Mouse (Mus musculus) stomach, postnatal 0 days (tissue): ENCODE results near the gene Auh. TPM values are rescaled to one million over a fixed set of nuclear protein-coding genes. Genes with fewer than 3 reads are reported as not detected.

ENCODE experiments used
- ATAC-seq: fragments of 200-750 bp; cut with Nextera tagmentation; 2 replicates; pipeline ENCODE4 v1.8.0; 2017; ENCODE audit not compliant: low FRiP score, low TSS enrichment
- DNase-seq: peaks from one replicate; pipeline ENCODE4 v3.0.0-alpha.2; 2016; ENCODE audit warnings: low spot score
- H3K27ac ChIP-seq: fragments of 300-500 bp; sonication (generic); replicated peaks from 2 replicates; pipeline ENCODE4 v1.5.1; 2014; ENCODE audit warnings: mild to moderate bottlenecking, control low read depth
- H3K27me3 ChIP-seq: fragments of 300-500 bp; sonication (generic); 2 replicates; pipeline ENCODE4 v1.6.1; 2014; ENCODE audit warnings: low read length; ENCODE audit not compliant: control insufficient read depth, insufficient read depth
- H3K36me3 ChIP-seq: fragments of 300-500 bp; sonication (generic); 2 replicates; pipeline ENCODE4 v1.6.1; 2014; ENCODE audit warnings: low read length, mixed read lengths; ENCODE audit not compliant: control insufficient read depth, insufficient read depth
- H3K4me1 ChIP-seq: fragments of 300-500 bp; sonication (generic); replicated peaks from 2 replicates; pipeline ENCODE4 v1.6.1; 2014; ENCODE audit warnings: antibody characterized with exemption; ENCODE audit not compliant: control insufficient read depth, insufficient read depth
- H3K4me2 ChIP-seq: fragments of 300-500 bp; sonication (generic); replicated peaks from 2 replicates; pipeline ENCODE4 v1.6.1; 2014; ENCODE audit warnings: low read depth, mild to moderate bottlenecking, control low read depth, moderate library complexity
- H3K4me3 ChIP-seq: fragments of 300-500 bp; sonication (generic); 2 replicates; pipeline ENCODE4 v1.5.1; 2014; ENCODE audit warnings: low read depth, low read length, control low read depth
- H3K9ac ChIP-seq: fragments of 300-500 bp; sonication (generic); 2 replicates; pipeline ENCODE4 v1.6.1; 2014; ENCODE audit warnings: mild to moderate bottlenecking, low read length, control low read depth, mixed read lengths
- H3K9me3 ChIP-seq: fragments of 300-500 bp; sonication (generic); 2 replicates; pipeline ENCODE4 v1.6.1; 2016; ENCODE audit warnings: low read length; ENCODE audit not compliant: control insufficient read depth
- CTCF ChIP-seq: IDR thresholded peaks from 2 replicates; pipeline ENCODE4 v1.5.1; 2016; ENCODE audit warnings: antibody characterized with exemption, low read depth, mild to moderate bottlenecking, moderate library complexity
- EP300 ChIP-seq: optimal IDR thresholded peaks from 2 replicates; pipeline ENCODE3; 2016; ENCODE audit warnings: antibody characterized with exemption
- WGBS: fragments of 180-500 bp; shearing (Covaris S2); extraction: QIAGEN DNeasy Blood & Tissue Kit; methylation state at CpG from one replicate; pipeline ENCODE4 v1.1.7; 2014; 5-methylcytosine and 5-hydroxymethylcytosine counted together
- polyA plus RNA-seq: library from polyadenylated mRNA; unstranded; fragments of >200 nt; fragmentation: Nextera tagmentation; extraction: Ambion mirVana; gene quantifications from 2 replicates; pipeline ENCODE4 v1.2.1, GENCODE M21; 2015

The Auh gene
- polyA plus RNA-seq, 1 experiment from 2014 or later: 41.4 TPM

- H3K36me3 ChIP-seq: no peaks in the 10 kb centered on the region; the same call in 1 of the 2 replicates
- ATAC-seq: peak; percentile 65
- DNase-seq: peak; percentile 67
Observed at GRCm38 (mm10) chr13:52828946-52829523, 100.4 kb downstream of the Auh start.

GRCm38 (mm10) chr13:52828217-52828616 lies 101.3 kb downstream of the Auh start:
- TF ChIP-seq CTCF (no peak), EP300 (no peak)
- no peak overlapping the region for H3K4me3 ChIP-seq
- peak overlapping the region; percentile 53 for H3K27ac ChIP-seq
- H3K4me2 ChIP-seq: no peak overlapping the region
- WGBS: 51% methylated on average over 2 of the region's 2 CpGs
- no peaks in the 10 kb centered on the region for H3K27me3 ChIP-seq
- no peak for ATAC-seq
- H3K36me3 ChIP-seq: no peaks in the 10 kb centered on the region
- H3K4me1 ChIP-seq: peaks cover 4% of the 10 kb centered on the region; the same call in 1 of the 2 replicates
- peak; percentile 15 for DNase-seq
- no peaks in the 10 kb centered on the region for H3K9me3 ChIP-seq
- H3K9ac ChIP-seq: no peak overlapping the region

More at GRCm38 (mm10) chr13:52828946-52829523, 100.4 kb downstream of the Auh start:
- H3K4me3 ChIP-seq: no peak overlapping the region
- peaks cover under 1% of the 10 kb centered on the region; the same call in 1 of the 2 replicates for H3K4me1 ChIP-seq
- no peaks in the 10 kb centered on the region for H3K9me3 ChIP-seq
- no peaks in the 10 kb centered on the region for H3K27me3 ChIP-seq
- TF ChIP-seq EP300: no peak
- no peak for TF ChIP-seq CTCF
- H3K4me2 ChIP-seq: no peak overlapping the region
- H3K27ac ChIP-seq: peak overlapping the region; percentile 53
- WGBS: 43% methylated on average over 12 of the region's 12 CpGs
- H3K9ac ChIP-seq: no peak overlapping the region

- H3K27me3 ChIP-seq: no peaks in the 10 kb centered on the region
- no peak overlapping the region for H3K4me2 ChIP-seq
- no peak overlapping the region for H3K9ac ChIP-seq
- peaks cover 8% of the 10 kb centered on the region; the same call in 1 of the 2 replicates for H3K4me1 ChIP-seq
- no peak for DNase-seq
- H3K4me3 ChIP-seq: no peak overlapping the region
- no peaks in the 10 kb centered on the region for H3K9me3 ChIP-seq
- TF ChIP-seq CTCF (no peak), EP300 (no peak)
- no peak for ATAC-seq
- no peaks in the 10 kb centered on the region for H3K36me3 ChIP-seq
- no peak overlapping the region for H3K27ac ChIP-seq
Observed at GRCm38 (mm10) chr13:52826666-52827065, 102.8 kb downstream of the Auh start.

- WGBS: 72% methylated on average over 9 of the region's 9 CpGs
- Histone ChIP-seq H3K9ac (no peak overlapping the region), H3K27ac (no peak overlapping the region), H3K4me1 (peaks cover 14% of the 10 kb centered on the region), H3K9me3 (no peaks in the 10 kb centered on the region), H3K36me3 (no peaks in the 10 kb centered on the region), H3K4me2 (no peak overlapping the region), H3K27me3 (no peaks in the 10 kb centered on the region), H3K4me3 (no peak overlapping the region)
- DNase-seq (no peak), ATAC-seq (no peak)
- TF ChIP-seq EP300 (no peak), CTCF (no peak)
Observed at GRCm38 (mm10) chr13:52824754-52825153, 104.7 kb downstream of the Auh start.

GRCm38 (mm10) chr13:52822165-52823149 lies 107.0 kb downstream of the Auh start:
- peaks cover 19% of the 10 kb centered on the region for H3K4me1 ChIP-seq
- no peak overlapping the region for H3K9ac ChIP-seq
- H3K27ac ChIP-seq: peak overlapping the region; percentile 87
- H3K27me3 ChIP-seq: no peaks in the 10 kb centered on the region
- WGBS: 20% methylated on average over 22 of the region's 23 CpGs
- H3K4me3 ChIP-seq: no peak overlapping the region
- no peaks in the 10 kb centered on the region for H3K9me3 ChIP-seq
- no peaks in the 10 kb centered on the region for H3K36me3 ChIP-seq
- TF ChIP-seq EP300 (peak; percentile 40), CTCF (no peak)
- H3K4me2 ChIP-seq: 0 out of 2 replicates have a peak overlapping the region, but pooled peaks have one; percentile 29
- peak; percentile 57 for DNase-seq
- ATAC-seq: peak; percentile 64

- Histone ChIP-seq H3K36me3 (no peaks in the 10 kb centered on the region), H3K4me1 (peaks cover 19% of the 10 kb centered on the region), H3K27ac (peak overlapping the region; percentile 71), H3K27me3 (no peaks in the 10 kb centered on the region), H3K4me2 (no peak overlapping the region), H3K9ac (no peak overlapping the region), H3K9me3 (no peaks in the 10 kb centered on the region), H3K4me3 (no peak overlapping the region)
- WGBS: 33% methylated on average over 9 of the region's 9 CpGs
- no peak for DNase-seq
- no peak for TF ChIP-seq CTCF
- TF ChIP-seq EP300: no peak
- no peak for ATAC-seq
Observed at GRCm38 (mm10) chr13:52821571-52821970, 107.9 kb downstream of the Auh start.
